Mouse (Mus musculus) A20 (cell line): ENCODE measurements at regions not wholly inside any gene's neighbourhood (a gene's known extent, or its start where the extent isn't known, plus 50 kb on each side); places are given as distances from the start of the nearest gene placed in this dataset.

Experiments
- DNase-seq: peaks from one replicate; pipeline ENCODE4 v3.0.0-alpha.2; 2011; ENCODE audit warnings: low read depth, low spot score

GRCm38 (mm10) chr1:61415426-61416195, 223.0 kb upstream of the Pard3b start:
- no peak for DNase-seq

- no peak for DNase-seq
Measured at GRCm38 (mm10) chr1:61418396-61418795, 220.2 kb upstream of the Pard3b start.

GRCm38 (mm10) chr1:61419839-61420238, 218.8 kb upstream of the Pard3b start:
- no peak for DNase-seq

- no peak for DNase-seq
Measured at GRCm38 (mm10) chr1:61423253-61423652, 215.4 kb upstream of the Pard3b start.

GRCm38 (mm10) chr1:61428706-61429501, 209.7 kb upstream of the Pard3b start:
- DNase-seq: no peak

GRCm38 (mm10) chr1:61437603-61438002, 201.0 kb upstream of the Pard3b start:
- DNase-seq: no peak

GRCm38 (mm10) chr1:61461435-61461834, 177.2 kb upstream of the Pard3b start:
- no peak for DNase-seq

GRCm38 (mm10) chr1:61470617-61471214, 167.9 kb upstream of the Pard3b start:
- no peak for DNase-seq

- no peak for DNase-seq
Measured at GRCm38 (mm10) chr1:61471779-61472578, 166.6 kb upstream of the Pard3b start.

- DNase-seq: no peak
Measured at GRCm38 (mm10) chr1:61472579-61473242, 165.9 kb upstream of the Pard3b start.

GRCm38 (mm10) chr1:61485459-61485858, 153.2 kb upstream of the Pard3b start:
- DNase-seq: no peak

GRCm38 (mm10) chr1:61524886-61525285, 113.7 kb upstream of the Pard3b start:
- no peak for DNase-seq

GRCm38 (mm10) chr1:61525881-61526280, 112.7 kb upstream of the Pard3b start:
- no peak for DNase-seq

- DNase-seq: no peak
Measured at GRCm38 (mm10) chr1:61528757-61529156, 109.9 kb upstream of the Pard3b start.

- DNase-seq: no peak
Measured at GRCm38 (mm10) chr1:61530166-61530565, 108.5 kb upstream of the Pard3b start.

- no peak for DNase-seq
Measured at GRCm38 (mm10) chr1:61531487-61531886, 107.1 kb upstream of the Pard3b start.

- no peak for DNase-seq
Measured at GRCm38 (mm10) chr1:61540081-61540480, 98.5 kb upstream of the Pard3b start.

GRCm38 (mm10) chr1:61541166-61541565, 97.5 kb upstream of the Pard3b start:
- no peak for DNase-seq

GRCm38 (mm10) chr1:61552577-61553517, 85.8 kb upstream of the Pard3b start:
- DNase-seq: no peak

- DNase-seq: no peak
Measured at GRCm38 (mm10) chr1:61559514-61559913, 79.1 kb upstream of the Pard3b start.
